Mouse (Mus musculus): Measurements from ENCODE around the gene Zfp281. TPM values are rescaled to one million over a fixed set of nuclear protein-coding genes. Genes with fewer than 3 reads are reported as not detected.

Gene Zfp281
- polyA plus RNA-seq, 1 experiment from 2014 or later = 23.9 TPM

DNA sequence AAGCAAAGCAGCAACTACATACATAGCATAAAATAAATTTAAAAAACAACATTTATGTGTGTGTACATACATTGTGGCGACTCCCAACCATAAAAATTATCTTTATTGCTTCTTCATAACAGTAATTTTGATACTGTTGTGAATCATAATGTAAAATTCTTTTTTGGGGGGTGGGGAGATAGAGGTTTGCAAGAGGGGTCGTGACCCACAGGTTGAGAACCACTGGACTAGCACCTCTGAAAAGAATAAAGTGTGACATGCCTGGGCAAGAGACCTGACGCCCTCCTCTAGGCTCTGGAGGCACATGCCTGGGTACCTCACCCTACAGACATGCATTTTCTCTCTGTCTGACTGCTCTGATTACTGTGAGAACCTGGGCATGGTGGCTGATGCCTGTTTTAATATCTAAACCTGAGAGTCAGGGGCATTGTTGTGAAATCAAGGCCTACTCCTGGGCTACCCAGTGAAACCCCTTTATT, 53.2 kb downstream of the Zfp281 start:
- WGBS = 92% methylated on average over 3 of the region's 3 CpGs
- Histone ChIP-seq H3K9me3 (no peaks in the 10 kb centered on the region), H3K9ac (no peak overlapping the region), H3K27ac (no peak overlapping the region), H3K27me3 (replicated peaks) (no peaks in the 10 kb centered on the region), H3K4me2 (no peak overlapping the region), H3K4me1 (peaks cover 6% of the 10 kb centered on the region), H3K36me3 (replicated peaks) (no peaks in the 10 kb centered on the region), H3K4me3 (no peak overlapping the region)
- no peak for ATAC-seq (replicated peaks)

DNA sequence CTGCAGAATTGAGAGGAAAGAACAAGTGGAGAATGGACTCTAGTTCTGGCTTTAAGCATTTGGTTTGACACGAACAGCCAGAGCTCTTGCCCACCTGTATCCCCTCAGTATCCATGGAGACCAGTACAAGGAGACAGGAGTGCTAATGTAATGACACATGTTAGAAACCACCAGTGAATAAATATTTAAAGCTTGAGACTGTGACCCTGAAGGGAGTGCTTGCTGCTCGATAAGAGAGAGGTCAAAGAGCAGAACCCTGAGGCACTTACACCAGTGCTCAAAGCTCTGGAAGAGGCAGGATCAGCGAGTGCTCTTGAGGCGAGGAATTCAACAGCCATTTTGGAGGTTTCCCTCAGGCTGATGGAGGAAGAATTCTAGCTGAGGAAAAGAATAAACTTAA, 54.1 kb downstream of the Zfp281 start:
- no peaks in the 10 kb centered on the region for H3K27me3 ChIP-seq (replicated peaks)
- no peak for ATAC-seq (replicated peaks)
- 59% methylated on average over 4 of the region's 4 CpGs for WGBS

More for the DNA sequence above, 54.1 kb downstream of the Zfp281 start:
- Histone ChIP-seq H3K4me2 (no peak overlapping the region), H3K9me3 (no peaks in the 10 kb centered on the region), H3K9ac (no peak overlapping the region), H3K36me3 (replicated peaks) (no peaks in the 10 kb centered on the region), H3K4me3 (no peak overlapping the region), H3K4me1 (peaks cover 6% of the 10 kb centered on the region), H3K27ac (no peak overlapping the region)

Other genes with a start within 250 kb of the Zfp281 start
- gene Ddx59, start 209.6 kb upstream of the Zfp281 start, polyA plus RNA-seq (2015; fragmentation: Nextera tagmentation; extraction: Ambion mirVana) = 15.1 and 17.2 TPM in 2 replicates
- 0.53 and 0.66 TPM in 2 replicates for gene Kif14, start 158.6 kb upstream of the Zfp281 start, polyA plus RNA-seq (2015; fragmentation: Nextera tagmentation; extraction: Ambion mirVana)

Data from midbrain, embryonic 15.5 days (tissue).